Mouse (Mus musculus): Measurements from ENCODE around the gene Tnfrsf11a. TPM values are rescaled to one million over a fixed set of nuclear protein-coding genes. Genes with fewer than 3 reads are reported as not detected.

Gene Tnfrsf11a
- polyA plus RNA-seq (2014; fragmentation: Nextera tagmentation; extraction: Ambion mirVana), result 0.36 and 0.61 TPM in 2 replicates

GRCm38 (mm10) chr1:105780457-105781364 is at the start of gene Tnfrsf11a:
Tnfrsf11a (plus strand) TSS chr1:105780718.
- ATAC-seq (ENCODE audit: low FRiP score, low TSS enrichment) (peak; percentile 82), DNase-seq (peak; percentile 68)
- H3K9me3 ChIP-seq (ENCODE audit: control insufficient read depth, low read length), result no peaks in the 10 kb centered on the region
- H3K27ac ChIP-seq (replicated peaks; ENCODE audit: low read depth, low read length), result no peak within 1 kb of the TSS
- H3K4me1 ChIP-seq (ENCODE audit: control insufficient read depth, insufficient read depth, low read length), result no peaks in the 10 kb centered on the region
- H3K36me3 ChIP-seq (ENCODE audit: control insufficient read depth, insufficient read depth, low read length), result no peaks in the 10 kb centered on the region
- H3K9ac ChIP-seq (replicated peaks; ENCODE audit: low read length), result peak within 1 kb of the TSS; percentile 64
- peak within 1 kb of the TSS; percentile 96 for H3K4me2 ChIP-seq (ENCODE audit: low read length)
- WGBS, result 3% methylated on average over 67 of the region's 77 CpGs
- H3K4me3 ChIP-seq (replicated peaks; ENCODE audit: low read depth, low read length), result peak within 1 kb of the TSS; percentile 54
- peaks cover 30% of the 10 kb centered on the region; the same call in 1 of the 2 replicates for H3K27me3 ChIP-seq (ENCODE audit: control insufficient read depth, insufficient read depth, low read length)

- 77% methylated on average over 3 of the region's 3 CpGs for WGBS
Observed at GRCm38 (mm10) chr1:105735318-105735717, 45.2 kb upstream of the Tnfrsf11a start.

GRCm38 (mm10) chr1:105738334-105738733 is 42.2 kb upstream of the Tnfrsf11a start:
- Histone ChIP-seq H3K36me3 (ENCODE audit: control insufficient read depth, insufficient read depth, low read length) (peaks cover 51% of the 10 kb centered on the region), H3K4me3 (replicated peaks; ENCODE audit: low read depth, low read length) (no peak overlapping the region), H3K4me2 (ENCODE audit: low read length) (no peak overlapping the region), H3K9me3 (ENCODE audit: control insufficient read depth, low read length) (no peaks in the 10 kb centered on the region), H3K27me3 (ENCODE audit: control insufficient read depth, insufficient read depth, low read length) (no peaks in the 10 kb centered on the region), H3K27ac (replicated peaks; ENCODE audit: low read depth, low read length) (no peak overlapping the region), H3K4me1 (ENCODE audit: control insufficient read depth, insufficient read depth, low read length) (no peaks in the 10 kb centered on the region), H3K9ac (replicated peaks; ENCODE audit: low read length) (no peak overlapping the region)
- DNase-seq (no peak), ATAC-seq (ENCODE audit: low FRiP score, low TSS enrichment) (no peak)
- WGBS, result 95% methylated on average over 6 of the region's 6 CpGs

More at GRCm38 (mm10) chr1:105735318-105735717, 45.2 kb upstream of the Tnfrsf11a start:
- Histone ChIP-seq H3K4me1 (ENCODE audit: control insufficient read depth, insufficient read depth, low read length) (no peaks in the 10 kb centered on the region), H3K4me3 (replicated peaks; ENCODE audit: low read depth, low read length) (no peak overlapping the region), H3K27ac (replicated peaks; ENCODE audit: low read depth, low read length) (no peak overlapping the region), H3K36me3 (ENCODE audit: control insufficient read depth, insufficient read depth, low read length) (peaks cover 36% of the 10 kb centered on the region), H3K9ac (replicated peaks; ENCODE audit: low read length) (no peak overlapping the region), H3K9me3 (ENCODE audit: control insufficient read depth, low read length) (no peaks in the 10 kb centered on the region), H3K4me2 (ENCODE audit: low read length) (no peak overlapping the region), H3K27me3 (ENCODE audit: control insufficient read depth, insufficient read depth, low read length) (no peaks in the 10 kb centered on the region)
- no peak for ATAC-seq (ENCODE audit: low FRiP score, low TSS enrichment)
- peak; percentile 6 for DNase-seq

GRCm38 (mm10) chr1:105739493-105739892 is 41.0 kb upstream of the Tnfrsf11a start:
- DNase-seq, result no peak

GRCm38 (mm10) chr1:105742481-105742880 is 38.0 kb upstream of the Tnfrsf11a start:
- Histone ChIP-seq H3K4me3 (replicated peaks; ENCODE audit: low read depth, low read length) (no peak overlapping the region), H3K9ac (replicated peaks; ENCODE audit: low read length) (no peak overlapping the region), H3K27ac (replicated peaks; ENCODE audit: low read depth, low read length) (no peak overlapping the region), H3K4me1 (ENCODE audit: control insufficient read depth, insufficient read depth, low read length) (no peaks in the 10 kb centered on the region), H3K36me3 (ENCODE audit: control insufficient read depth, insufficient read depth, low read length) (peaks cover 67% of the 10 kb centered on the region), H3K27me3 (ENCODE audit: control insufficient read depth, insufficient read depth, low read length) (no peaks in the 10 kb centered on the region), H3K9me3 (ENCODE audit: control insufficient read depth, low read length) (no peaks in the 10 kb centered on the region), H3K4me2 (ENCODE audit: low read length) (no peak overlapping the region)
- ATAC-seq (ENCODE audit: low FRiP score, low TSS enrichment), result no peak
- no peak for DNase-seq
- WGBS, result 92% methylated on average over 1 of the region's 1 CpGs

More at GRCm38 (mm10) chr1:105739493-105739892, 41.0 kb upstream of the Tnfrsf11a start:
- Histone ChIP-seq H3K27me3 (ENCODE audit: control insufficient read depth, insufficient read depth, low read length) (no peaks in the 10 kb centered on the region), H3K27ac (replicated peaks; ENCODE audit: low read depth, low read length) (no peak overlapping the region), H3K9me3 (ENCODE audit: control insufficient read depth, low read length) (no peaks in the 10 kb centered on the region), H3K36me3 (ENCODE audit: control insufficient read depth, insufficient read depth, low read length) (peaks cover 59% of the 10 kb centered on the region), H3K4me3 (replicated peaks; ENCODE audit: low read depth, low read length) (no peak overlapping the region), H3K4me1 (ENCODE audit: control insufficient read depth, insufficient read depth, low read length) (no peaks in the 10 kb centered on the region), H3K4me2 (ENCODE audit: low read length) (no peak overlapping the region), H3K9ac (replicated peaks; ENCODE audit: low read length) (no peak overlapping the region)
- no peak for ATAC-seq (ENCODE audit: low FRiP score, low TSS enrichment)

GRCm38 (mm10) chr1:105746444-105746843 is 34.1 kb upstream of the Tnfrsf11a start:
- Histone ChIP-seq H3K36me3 (ENCODE audit: control insufficient read depth, insufficient read depth, low read length) (peaks cover 67% of the 10 kb centered on the region), H3K27me3 (ENCODE audit: control insufficient read depth, insufficient read depth, low read length) (no peaks in the 10 kb centered on the region), H3K4me2 (ENCODE audit: low read length) (no peak overlapping the region), H3K9ac (replicated peaks; ENCODE audit: low read length) (no peak overlapping the region), H3K9me3 (ENCODE audit: control insufficient read depth, low read length) (no peaks in the 10 kb centered on the region), H3K27ac (replicated peaks; ENCODE audit: low read depth, low read length) (no peak overlapping the region), H3K4me3 (replicated peaks; ENCODE audit: low read depth, low read length) (no peak overlapping the region), H3K4me1 (ENCODE audit: control insufficient read depth, insufficient read depth, low read length) (no peaks in the 10 kb centered on the region)
- no peak for DNase-seq
- ATAC-seq (ENCODE audit: low FRiP score, low TSS enrichment), result no peak
- 95% methylated on average over 1 of the region's 1 CpGs for WGBS

- Histone ChIP-seq H3K9me3 (ENCODE audit: control insufficient read depth, low read length) (no peaks in the 10 kb centered on the region), H3K36me3 (ENCODE audit: control insufficient read depth, insufficient read depth, low read length) (peaks cover 65% of the 10 kb centered on the region), H3K4me1 (ENCODE audit: control insufficient read depth, insufficient read depth, low read length) (no peaks in the 10 kb centered on the region), H3K27ac (replicated peaks; ENCODE audit: low read depth, low read length) (no peak overlapping the region), H3K27me3 (ENCODE audit: control insufficient read depth, insufficient read depth, low read length) (no peaks in the 10 kb centered on the region), H3K4me2 (ENCODE audit: low read length) (no peak overlapping the region), H3K4me3 (replicated peaks; ENCODE audit: low read depth, low read length) (no peak overlapping the region), H3K9ac (replicated peaks; ENCODE audit: low read length) (no peak overlapping the region)
- no peak for DNase-seq
- WGBS, result 93% methylated on average over 5 of the region's 5 CpGs
- ATAC-seq (ENCODE audit: low FRiP score, low TSS enrichment), result no peak
Observed at GRCm38 (mm10) chr1:105746858-105747596, 33.5 kb upstream of the Tnfrsf11a start.

GRCm38 (mm10) chr1:105748091-105748799 is 32.3 kb upstream of the Tnfrsf11a start:
- no peaks in the 10 kb centered on the region for H3K9me3 ChIP-seq (ENCODE audit: control insufficient read depth, low read length)
- DNase-seq, result no peak
- ATAC-seq (ENCODE audit: low FRiP score, low TSS enrichment), result no peak
- H3K9ac ChIP-seq (replicated peaks; ENCODE audit: low read length), result no peak overlapping the region
- WGBS, result 95% methylated on average over 4 of the region's 4 CpGs
- H3K27ac ChIP-seq (replicated peaks; ENCODE audit: low read depth, low read length), result no peak overlapping the region
- H3K4me2 ChIP-seq (ENCODE audit: low read length), result no peak overlapping the region
- no peak overlapping the region for H3K4me3 ChIP-seq (replicated peaks; ENCODE audit: low read depth, low read length)
- H3K36me3 ChIP-seq (ENCODE audit: control insufficient read depth, insufficient read depth, low read length), result peaks cover 66% of the 10 kb centered on the region
- no peaks in the 10 kb centered on the region for H3K27me3 ChIP-seq (ENCODE audit: control insufficient read depth, insufficient read depth, low read length)
- H3K4me1 ChIP-seq (ENCODE audit: control insufficient read depth, insufficient read depth, low read length), result no peaks in the 10 kb centered on the region

Data from midbrain, embryonic 14.5 days (tissue).